Mouse (Mus musculus) bone marrow macrophage, adult 2 months (primary cell): ENCODE results near the gene Map2k1. TPM values are rescaled to one million over a fixed set of nuclear protein-coding genes. Genes with fewer than 3 reads are reported as not detected.
"Not testable (repeated sequence)": the region's sequence is repeated elsewhere in the genome, so short reads cannot be mapped to it uniquely, and the experiment has no call there.

Experiments used
- H3K27ac ChIP-seq: 2 replicates; pipeline ENCODE4 v1.5.1; 2012; ENCODE audit warnings: low read depth, low read length; ENCODE audit not compliant: insufficient read depth
- H3K4me1 ChIP-seq: 2 replicates; pipeline ENCODE4 v1.6.1; 2012; ENCODE audit warnings: low read length; ENCODE audit not compliant: control insufficient read depth, insufficient read depth
- H3K4me3 ChIP-seq: 2 replicates; pipeline ENCODE4 v1.5.1; 2012; ENCODE audit warnings: mild to moderate bottlenecking, low read length, moderate library complexity; ENCODE audit not compliant: insufficient read depth
- CTCF ChIP-seq: IDR thresholded peaks from 2 replicates; pipeline ENCODE4 v1.5.1; 2012; ENCODE audit warnings: low read depth, mild to moderate bottlenecking, low read length, moderate library complexity
- POLR2A ChIP-seq: IDR thresholded peaks from 2 replicates; pipeline ENCODE4 v1.6.1; 2012; ENCODE audit warnings: mild to moderate bottlenecking, low read depth, low read length, borderline replicate concordance
- polyA plus RNA-seq: library from polyadenylated mRNA; stranded (reverse); fragments of >200 nt; gene quantifications from 2 replicates; pipeline ENCODE4 v1.2.4, GENCODE M21; 2012; ENCODE audit not compliant: missing spikeins, insufficient read depth, insufficient read length

Map2k1 gene
- 79.9 and 83.4 TPM in 2 replicates for polyA plus RNA-seq

DNA sequence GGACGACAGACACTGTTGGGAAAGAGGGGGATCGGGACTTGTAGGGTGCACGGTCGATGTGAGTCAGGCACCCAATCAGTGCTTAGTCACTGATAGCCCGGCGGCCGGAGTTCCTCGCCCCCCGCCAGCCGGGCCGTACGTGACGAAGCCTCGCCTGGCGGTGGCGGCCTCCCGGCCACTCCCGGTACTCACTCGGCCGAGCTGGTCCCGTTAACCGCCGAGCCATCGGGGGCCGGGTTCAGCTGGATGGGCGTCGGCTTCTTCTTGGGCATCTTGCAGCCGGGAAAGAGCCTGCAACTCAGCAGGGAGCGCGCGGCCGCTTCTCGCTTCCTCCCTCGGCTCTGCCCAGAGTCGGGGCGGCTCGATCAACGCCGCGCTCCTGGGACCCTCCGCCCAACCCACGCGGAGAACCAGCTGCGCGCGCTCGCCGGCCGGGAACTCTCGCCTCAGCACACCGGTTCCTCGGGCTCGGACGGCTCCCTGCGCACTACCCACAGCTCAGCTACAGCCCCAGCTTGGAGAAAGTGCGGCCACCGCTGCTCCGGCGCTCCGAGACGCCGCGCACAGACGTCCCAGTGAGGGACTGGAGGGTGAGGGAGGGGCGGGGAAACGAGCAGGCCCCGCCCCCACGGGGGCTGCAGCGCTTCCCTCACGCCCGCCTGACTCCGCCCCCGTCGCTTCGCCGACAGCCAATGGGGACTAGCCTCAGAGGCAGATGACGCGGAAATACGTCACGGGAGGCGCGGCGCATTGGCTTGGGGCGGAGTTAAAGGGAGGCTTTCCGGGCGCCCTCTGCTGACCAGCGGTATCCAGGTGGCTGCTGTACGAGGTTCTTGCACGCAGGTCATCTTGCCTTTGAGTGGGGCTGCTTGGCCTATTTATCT is at the start of gene Map2k1:
Gene Map2k1, minus strand, starts transcription at position 611 of the 884 bp plus-strand sequence.
- Histone ChIP-seq H3K4me3 (peak within 1 kb of the TSS; percentile 96), H3K27ac (peak within 1 kb of the TSS; percentile 76), H3K4me1 (peaks cover 31% of the 10 kb centered on the region)
- TF ChIP-seq POLR2A, result peak; percentile 91
- peak; percentile 51 for TF ChIP-seq CTCF

DNA sequence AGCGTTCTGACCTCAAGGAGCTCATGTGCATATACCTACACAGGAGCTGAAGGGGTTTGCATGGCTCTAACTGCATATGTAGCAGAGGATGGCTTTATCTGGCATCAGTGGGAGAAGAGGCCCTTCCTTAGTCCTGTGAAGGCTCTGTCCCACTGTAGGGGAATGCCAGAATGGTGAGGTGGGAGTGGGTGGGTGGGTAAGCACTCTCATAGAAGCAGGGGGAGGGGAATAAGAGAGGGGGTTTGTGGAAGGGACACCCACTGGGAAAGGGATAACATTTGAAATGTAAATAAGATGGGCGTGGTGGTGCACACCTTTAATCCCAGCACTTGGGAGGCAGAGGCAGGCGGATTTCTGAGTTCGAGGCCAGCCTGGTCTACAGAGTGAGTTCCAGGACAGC is 49.7 kb upstream of the Map2k1 start:
- H3K4me3 ChIP-seq, H3K27ac ChIP-seq, H3K4me1 ChIP-seq: not testable (repeated sequence)

DNA sequence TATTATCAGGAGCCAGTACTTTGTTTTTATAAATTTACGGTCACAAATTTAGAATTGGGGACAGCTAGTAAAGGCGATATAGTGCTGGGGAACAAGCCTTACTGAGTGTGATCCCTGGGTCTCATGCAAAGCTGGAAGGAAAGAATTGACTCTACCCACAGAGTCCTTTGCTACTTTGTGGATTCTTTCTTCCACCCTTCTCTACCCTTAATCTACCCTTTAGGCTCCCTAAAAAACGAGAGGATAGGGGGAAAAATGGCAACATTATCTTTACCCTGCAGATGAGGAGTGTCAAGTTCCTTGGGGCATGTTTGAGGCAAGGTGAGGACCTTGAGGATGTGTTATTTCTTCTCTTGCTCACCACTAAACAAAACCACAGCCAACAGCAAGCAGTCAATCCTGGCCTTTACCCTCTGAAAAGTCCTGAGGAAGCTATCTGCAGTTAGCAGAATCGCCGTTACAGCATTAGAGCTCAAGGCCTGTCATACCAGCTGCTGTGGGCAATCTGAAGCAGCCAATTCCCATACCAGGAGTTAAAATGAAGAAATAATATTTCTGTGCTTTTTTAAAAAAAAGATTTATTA is 29.1 kb upstream of the Map2k1 start:
- Histone ChIP-seq H3K4me3 (peak overlapping the region; percentile 86), H3K27ac (no peak overlapping the region), H3K4me1 (peaks cover 3% of the 10 kb centered on the region; the same call in 1 of the 2 replicates)
- TF ChIP-seq POLR2A (no peak), CTCF (no peak)

DNA sequence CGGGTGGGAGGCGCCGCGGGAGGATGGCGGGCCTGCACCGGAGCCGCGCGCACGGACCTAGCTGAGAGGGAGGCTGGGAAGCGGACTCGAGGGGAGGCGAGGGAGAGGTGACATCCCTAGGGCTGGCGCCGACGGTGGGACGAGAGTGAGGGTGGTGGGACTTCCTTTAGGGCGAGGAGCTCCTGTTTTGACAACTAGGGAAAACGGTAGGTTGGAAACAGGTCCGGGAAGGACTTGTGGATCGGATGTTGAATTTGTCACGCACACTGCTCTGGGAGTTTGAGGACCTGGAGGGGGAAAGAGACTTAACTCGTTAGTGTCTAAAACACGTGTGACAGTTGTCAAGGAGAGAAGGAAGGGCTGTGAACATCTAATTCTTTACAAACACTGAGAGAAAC is 28.3 kb upstream of the Map2k1 start:
- TF ChIP-seq CTCF, result no peak
- TF ChIP-seq POLR2A, result no peak
- Histone ChIP-seq H3K27ac (peak overlapping the region; percentile 54), H3K4me1 (peaks cover 3% of the 10 kb centered on the region; the same call in 1 of the 2 replicates)

DNA sequence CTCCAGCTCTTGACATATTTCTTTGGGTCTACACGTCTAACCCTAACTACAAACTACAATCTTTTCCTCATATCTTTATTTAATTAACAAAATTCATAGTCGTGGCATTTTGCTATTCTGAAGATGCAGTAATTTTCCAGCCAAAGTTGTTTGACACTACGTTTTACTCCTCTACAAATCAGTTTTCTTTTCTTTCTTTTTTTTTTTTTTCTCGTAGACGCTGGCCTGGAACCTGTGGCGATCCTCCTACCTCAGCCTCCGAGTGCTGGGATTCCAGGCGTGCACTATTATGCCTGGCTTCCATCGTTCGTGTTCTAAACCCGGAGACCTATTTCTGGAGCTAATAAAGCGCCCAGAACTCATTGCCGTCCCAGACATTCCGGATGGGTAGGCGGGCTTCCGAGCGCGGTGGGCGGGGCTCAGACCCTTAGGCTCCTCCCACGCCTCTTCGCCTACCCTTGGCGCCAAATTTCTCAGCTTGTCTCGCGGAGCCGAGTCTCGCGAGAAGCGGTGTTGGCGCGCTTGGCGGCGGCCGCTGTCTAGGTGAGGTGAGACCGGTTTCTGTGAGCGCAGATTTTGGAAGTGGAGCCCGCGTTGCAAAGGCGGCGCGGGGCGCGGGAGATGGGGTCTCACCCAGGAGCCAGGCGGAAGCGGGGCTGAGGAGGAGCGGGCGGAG is 27.8 kb upstream of the Map2k1 start, which contains the start of gene Tipin:
Gene Tipin, plus strand, starts transcription at position 477 of the 676 bp plus-strand sequence.
- H3K27ac ChIP-seq, result peak within 1 kb of the TSS; percentile 54
- peaks cover 3% of the 10 kb centered on the region; the same call in 1 of the 2 replicates for H3K4me1 ChIP-seq
- 0 out of 2 replicates have a peak, but pooled peaks have one; percentile 8 for TF ChIP-seq POLR2A
- no peak for TF ChIP-seq CTCF
- peak within 1 kb of the TSS; percentile 86 for H3K4me3 ChIP-seq

More for the DNA sequence above, 28.3 kb upstream of the Map2k1 start:
- peak overlapping the region; percentile 86 for H3K4me3 ChIP-seq

DNA sequence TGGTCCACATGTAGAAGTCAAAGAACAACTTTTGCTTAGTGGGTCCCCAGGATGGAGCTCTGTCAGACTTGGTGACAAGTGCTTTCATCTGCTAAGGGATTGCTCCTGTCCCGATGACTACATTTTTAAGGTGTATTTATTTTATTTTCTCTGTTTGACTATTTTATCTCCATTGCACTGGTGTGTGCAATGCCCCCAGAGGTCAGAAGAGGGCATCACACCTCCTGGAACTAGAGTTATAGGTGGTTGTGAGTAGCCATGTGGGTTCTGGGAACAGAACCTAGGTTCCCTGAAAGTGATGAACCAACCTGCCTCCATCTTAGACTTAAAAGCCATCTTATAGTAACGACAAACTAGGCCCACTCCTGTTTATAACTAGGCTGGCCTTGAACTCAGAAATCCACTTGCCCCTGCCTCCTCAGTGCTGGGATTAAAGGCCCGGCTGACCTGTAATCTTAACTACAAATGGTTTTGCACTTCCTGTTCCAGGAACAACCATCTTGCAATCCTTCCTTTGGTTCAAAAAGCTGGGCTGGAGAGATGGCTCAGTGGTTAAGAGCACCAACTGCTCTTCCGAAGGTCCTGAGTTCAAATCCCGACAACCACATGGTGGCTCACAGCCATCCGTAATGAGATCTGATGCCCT is 25.4 kb upstream of the Map2k1 start:
- Histone ChIP-seq H3K27ac (no peak overlapping the region), H3K4me3 (no peak overlapping the region), H3K4me1 (peaks cover 3% of the 10 kb centered on the region; the same call in 1 of the 2 replicates)
- TF ChIP-seq POLR2A, result no peak
- TF ChIP-seq CTCF, result no peak

DNA sequence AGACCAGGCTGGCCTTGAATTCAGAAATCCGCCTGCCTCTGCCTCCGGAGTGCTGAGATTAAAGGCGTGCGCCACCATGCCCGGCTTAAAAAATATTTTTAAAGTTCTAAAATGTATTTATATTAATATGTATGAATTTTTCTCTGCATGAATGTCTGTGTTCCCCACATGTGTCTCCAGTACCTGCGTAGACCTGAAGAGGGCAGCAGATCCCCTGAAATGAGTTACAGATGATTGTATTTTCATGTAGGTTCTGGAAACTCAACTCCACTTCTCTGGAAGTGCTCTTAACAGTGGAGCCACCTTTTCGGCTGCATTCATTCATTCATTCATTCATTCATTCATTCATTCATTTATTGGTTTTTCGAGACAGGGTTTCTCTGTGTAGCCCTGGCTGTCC is 24.3 kb upstream of the Map2k1 start:
- Histone ChIP-seq H3K4me3 (no peak overlapping the region), H3K4me1 (peaks cover 3% of the 10 kb centered on the region; the same call in 1 of the 2 replicates), H3K27ac (no peak overlapping the region)
- no peak for TF ChIP-seq CTCF
- TF ChIP-seq POLR2A, result no peak

DNA sequence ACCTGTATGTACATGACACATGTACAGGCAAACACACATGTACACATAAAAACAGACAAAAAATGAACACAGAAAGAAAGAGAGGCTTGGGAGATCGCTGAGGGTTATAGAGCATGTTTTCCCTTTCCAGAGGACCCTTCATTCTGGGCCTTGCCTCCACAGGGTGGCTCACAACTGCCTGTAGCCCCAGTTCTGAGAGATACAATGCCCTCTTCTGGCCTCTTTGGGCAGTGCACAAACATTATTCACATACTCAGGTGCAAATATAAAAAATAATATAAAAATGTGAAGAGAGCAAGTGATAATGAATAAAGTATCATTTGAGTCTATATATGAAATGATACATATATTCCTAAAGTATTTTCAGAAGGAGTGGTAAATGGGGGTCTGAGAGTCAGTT is 21.5 kb upstream of the Map2k1 start:
- Histone ChIP-seq H3K4me3 (no peak overlapping the region), H3K4me1 (no peaks in the 10 kb centered on the region), H3K27ac (no peak overlapping the region)
- TF ChIP-seq POLR2A, result no peak
- peak; percentile 39; the same call in 1 of the 2 replicates for TF ChIP-seq CTCF

DNA sequence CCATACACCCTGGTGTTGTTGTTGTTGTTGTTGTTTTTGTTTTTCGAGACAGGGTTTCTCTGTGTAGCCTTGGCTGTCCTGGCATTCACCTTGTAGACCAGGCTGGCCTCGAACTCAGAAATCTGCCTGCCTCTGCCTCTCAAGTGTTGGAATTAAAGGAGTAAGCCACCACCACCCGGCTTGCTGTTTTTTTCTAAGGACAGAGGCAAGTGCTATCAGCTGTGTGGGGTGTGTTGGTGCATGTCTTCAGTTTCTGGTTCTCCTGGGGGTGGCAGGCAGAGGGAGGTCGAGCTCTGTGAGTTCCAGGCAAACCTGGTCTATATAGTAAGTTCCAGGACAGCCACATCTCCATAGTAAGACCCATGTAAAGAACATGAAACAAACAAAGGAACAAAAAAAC is 20.9 kb upstream of the Map2k1 start:
- TF ChIP-seq POLR2A (no peak), CTCF (no peak)
- H3K4me1 ChIP-seq, result no peaks in the 10 kb centered on the region
- no peak overlapping the region for H3K27ac ChIP-seq
- no peak overlapping the region for H3K4me3 ChIP-seq
